Mouse (Mus musculus) frontal cortex, adult 2 months (tissue): Measurements from ENCODE around the gene Adamtsl5. TPM values are rescaled to one million over a fixed set of nuclear protein-coding genes. Genes with fewer than 3 reads are reported as not detected.
"Not testable (repeated sequence)": the region's sequence is repeated elsewhere in the genome, so short reads cannot be mapped to it uniquely, and the experiment has no call there.

Experiments used
- DNase-seq, 2 experiments: peaks; one replicate each; pipeline ENCODE4 v3.0.0; 2022; ENCODE audit warnings: low spot score in 1 of 2; ENCODE audit errors: extremely low spot score in 1 of 2
- polyA plus RNA-seq: library from polyadenylated mRNA; depleted of rRNA; stranded (reverse); fragments of >200 nt; gene quantifications from 2 replicates; pipeline ENCODE4 v1.2.3, GENCODE M21; 2012

The Adamtsl5 gene
- polyA plus RNA-seq, 1 experiment = 5.6 TPM

DNA sequence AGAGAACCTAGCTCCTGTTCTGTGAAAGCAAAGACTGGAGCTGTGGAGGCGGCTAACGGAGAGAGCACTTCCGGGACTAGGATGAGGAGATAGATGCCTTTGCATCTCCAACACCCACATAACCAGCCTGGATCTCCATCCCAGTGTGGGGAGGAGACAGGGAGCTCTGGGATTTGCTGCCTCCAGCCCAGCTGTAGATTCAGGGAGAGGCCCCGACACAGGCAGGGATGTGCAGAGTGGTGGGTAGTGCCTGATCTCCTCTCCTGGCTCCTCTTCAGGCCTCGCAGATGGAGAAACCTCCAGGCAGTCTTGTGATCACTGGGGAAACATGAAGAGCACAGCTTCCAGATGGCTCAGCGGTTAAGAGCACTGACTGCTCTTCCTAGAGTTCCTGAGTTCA, 24.5 kb upstream of the Adamtsl5 start:
- DNase-seq = no peak

DNA sequence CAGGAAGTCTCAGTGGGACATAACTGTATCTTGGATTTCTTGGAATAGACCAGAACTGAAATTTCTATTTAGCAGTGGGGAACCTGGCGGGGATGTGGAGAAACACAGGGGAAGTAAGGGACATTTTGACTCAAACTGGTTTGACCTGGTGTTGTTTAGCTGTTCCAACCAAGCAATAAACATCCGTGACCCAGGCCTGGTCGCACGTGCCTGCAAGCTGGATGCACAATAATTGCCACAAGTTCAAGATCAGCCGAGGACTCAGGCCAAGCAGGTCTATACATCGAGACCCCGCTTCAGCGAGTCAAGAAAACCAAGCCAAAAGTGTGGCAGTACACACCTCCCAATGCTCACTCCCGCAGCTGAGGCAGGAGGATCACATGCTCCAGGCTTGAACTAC, 23.8 kb upstream of the Adamtsl5 start:
- no peak for DNase-seq

DNA sequence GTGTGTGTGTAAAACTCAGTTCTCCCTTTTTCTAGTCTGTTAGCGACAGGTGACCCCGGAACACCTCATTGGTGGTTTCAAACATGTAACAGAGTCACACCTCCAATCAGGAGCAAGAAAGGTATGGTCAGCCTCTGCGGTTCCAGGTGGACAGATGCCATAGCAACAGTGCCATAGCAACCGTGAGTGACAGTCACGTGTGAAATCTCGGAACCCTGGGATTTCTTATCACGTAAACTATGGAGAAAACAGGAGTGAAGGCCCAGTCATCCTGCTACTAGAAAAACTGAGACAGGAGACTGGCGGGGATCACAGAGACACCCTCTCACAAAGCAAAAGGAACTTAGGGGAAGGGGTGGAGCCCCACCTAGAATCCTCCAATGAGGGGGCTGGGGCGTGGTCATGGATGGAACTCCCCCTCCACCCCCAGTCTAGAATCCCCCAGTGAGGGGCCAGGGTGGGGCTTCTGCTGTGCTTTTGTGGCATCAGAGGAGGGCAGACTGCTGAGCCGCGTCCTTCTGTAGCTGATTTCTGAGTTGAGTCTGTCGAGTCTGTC, 23.3 kb upstream of the Adamtsl5 start:
- no peak for DNase-seq

DNA sequence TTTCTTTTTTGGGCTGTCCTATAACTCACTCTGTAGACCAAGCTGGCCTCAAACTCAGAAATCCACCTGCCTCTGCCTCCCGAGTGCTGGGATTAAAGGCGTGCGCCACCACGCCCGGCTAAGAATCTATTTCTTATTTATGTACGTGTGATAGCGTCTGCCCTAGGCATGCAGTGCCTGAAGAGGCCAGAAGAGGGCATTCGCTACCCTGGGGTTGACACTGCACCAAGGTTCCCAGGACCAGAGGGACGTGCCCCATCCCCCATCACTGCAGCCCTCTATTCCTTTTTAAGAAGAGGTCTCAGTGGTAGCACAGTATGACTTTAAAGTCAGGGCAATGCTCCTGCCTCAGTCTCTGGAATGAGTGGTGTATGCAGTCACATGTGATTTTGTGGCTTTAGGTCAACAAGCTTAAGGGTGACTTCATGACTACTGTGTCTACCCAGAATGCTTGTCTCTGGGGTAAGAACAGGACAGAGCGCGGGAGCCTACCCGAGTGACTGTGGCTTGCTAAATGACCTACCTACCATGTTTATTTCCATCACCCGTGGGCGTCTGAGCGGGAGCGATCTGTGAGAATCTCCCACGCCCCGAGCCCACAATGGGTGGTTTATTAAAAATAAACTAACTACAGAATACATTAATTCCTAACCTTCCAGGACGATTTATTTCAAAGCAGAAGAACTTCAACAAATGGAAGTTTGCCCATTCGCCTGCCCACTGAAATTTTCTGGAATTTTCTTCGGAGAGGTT, 22.0 kb upstream of the Adamtsl5 start:
- DNase-seq = peak in 1 of 2 experiments; percentile 70

DNA sequence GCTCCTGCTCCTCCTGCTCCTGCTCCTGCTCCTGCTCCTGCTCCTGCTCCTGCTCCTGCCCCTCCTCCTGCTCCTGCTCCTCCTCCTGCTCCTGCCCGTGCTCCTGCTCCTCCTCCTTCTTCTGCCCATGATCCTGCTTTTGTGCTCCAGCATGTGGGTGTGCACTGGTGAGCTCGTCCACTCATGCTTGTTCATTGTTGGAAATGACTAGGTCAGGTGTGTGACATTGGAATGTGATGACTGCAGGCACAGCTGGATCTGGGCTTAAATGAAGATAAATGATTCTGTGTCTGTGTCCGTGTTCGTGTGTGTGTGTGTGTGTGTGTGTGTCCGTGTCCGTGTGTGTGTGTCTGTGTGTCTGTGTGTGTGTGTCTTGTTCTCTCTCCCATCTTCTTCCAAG, 20.2 kb upstream of the Adamtsl5 start:
- DNase-seq = no peak

DNA sequence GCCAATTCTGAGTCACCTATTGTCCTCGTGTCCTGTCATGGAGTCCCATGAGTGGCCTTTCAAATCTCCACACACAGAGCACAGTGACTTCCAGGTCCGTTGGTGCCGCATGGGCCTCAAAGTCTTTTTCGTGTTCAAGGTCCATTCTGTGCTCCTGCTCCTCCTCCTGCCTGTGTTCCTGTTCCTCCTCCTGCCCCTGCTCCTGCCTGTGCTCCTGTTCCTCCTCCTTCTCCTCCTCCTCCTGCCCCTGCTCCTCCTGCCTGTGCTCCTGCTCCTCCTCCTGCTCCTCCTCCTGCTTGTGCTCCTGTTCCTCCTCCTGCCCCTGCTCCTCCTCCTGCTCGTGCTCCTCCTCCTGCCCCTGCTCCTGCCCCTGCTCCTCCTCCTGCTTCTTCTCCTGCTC, 19.7 kb upstream of the Adamtsl5 start:
- DNase-seq = no peak

DNA sequence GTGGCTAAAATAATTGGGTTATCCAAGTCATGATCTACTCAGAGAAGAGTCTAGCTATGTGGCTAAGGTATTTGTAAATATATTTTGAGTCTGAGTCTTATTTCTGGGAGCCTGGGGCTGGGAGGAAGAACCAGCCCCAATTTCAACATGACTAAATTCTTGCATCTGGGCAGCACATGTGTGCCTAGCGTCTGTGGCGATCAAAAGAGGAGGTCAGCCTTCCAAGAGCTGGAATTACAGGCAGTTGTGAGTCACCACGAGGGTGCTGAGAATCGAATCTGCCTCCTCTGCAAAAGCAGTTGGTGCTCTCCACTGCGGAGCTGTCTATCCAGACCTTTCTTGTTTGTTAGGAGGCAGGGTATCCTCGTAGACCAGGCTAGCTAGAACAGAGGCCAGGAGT, 17.5 kb upstream of the Adamtsl5 start:
- no peak for DNase-seq

DNA sequence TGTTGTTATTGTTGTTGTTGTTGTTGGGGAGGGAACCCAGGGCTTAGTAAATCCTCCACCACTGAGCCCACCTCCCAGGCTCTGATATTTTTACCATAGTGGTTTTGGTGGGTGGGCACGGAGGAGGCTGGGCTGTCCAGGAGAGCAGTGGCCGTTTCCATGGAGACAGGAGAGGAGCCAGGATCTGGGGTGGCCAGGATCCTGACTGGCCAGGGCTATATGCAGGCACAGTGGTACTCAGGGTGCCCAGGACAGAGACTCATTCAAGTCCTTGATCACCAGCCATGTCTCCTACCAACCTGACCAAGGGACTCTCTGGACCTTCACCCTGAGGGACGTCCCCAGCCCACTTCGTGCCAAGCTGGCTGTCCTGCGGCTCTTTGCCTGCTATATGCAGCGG, 15.5 kb upstream of the Adamtsl5 start:
- no peak for DNase-seq

DNA sequence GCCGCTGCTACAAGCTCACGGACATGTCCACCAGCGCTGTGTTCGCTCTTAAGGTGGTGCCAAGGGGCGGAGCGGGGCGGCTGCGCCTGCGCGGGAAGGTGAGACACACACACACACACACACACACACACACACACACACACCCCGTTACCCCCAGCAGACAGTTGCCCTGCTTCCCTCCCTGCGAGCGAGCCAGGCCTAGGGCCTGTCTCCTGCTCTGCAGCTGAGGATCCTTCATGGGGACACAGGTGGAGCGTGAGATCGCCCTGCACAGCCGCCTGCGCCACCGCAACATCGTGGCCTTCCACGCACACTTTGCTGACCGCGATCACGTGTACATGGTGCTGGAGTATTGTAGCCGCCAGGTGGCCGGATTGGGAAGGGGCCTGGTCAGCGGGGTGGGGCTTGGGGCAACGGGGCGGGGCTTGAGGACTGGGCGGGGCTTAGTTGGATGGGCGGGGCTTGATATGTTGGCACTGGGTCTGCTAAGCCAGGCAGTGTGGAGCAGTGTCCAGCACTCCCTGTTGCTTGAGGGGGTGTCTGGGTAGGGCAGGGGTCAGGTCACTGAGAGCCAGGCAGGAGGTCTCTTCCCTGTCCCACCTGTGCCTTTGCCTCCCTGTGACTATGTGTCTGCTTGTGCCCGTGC, 9.9 kb upstream of the Adamtsl5 start:
- DNase-seq = no peak

GRCm38 (mm10) chr10:80357336-80357735, 9.1 kb upstream of the Adamtsl5 start:
- DNase-seq = no peak

- DNase-seq = no peak
These were observed 8.5 kb upstream of the Adamtsl5 start for GRCm38 (mm10) chr10:80356737-80357136.

DNA sequence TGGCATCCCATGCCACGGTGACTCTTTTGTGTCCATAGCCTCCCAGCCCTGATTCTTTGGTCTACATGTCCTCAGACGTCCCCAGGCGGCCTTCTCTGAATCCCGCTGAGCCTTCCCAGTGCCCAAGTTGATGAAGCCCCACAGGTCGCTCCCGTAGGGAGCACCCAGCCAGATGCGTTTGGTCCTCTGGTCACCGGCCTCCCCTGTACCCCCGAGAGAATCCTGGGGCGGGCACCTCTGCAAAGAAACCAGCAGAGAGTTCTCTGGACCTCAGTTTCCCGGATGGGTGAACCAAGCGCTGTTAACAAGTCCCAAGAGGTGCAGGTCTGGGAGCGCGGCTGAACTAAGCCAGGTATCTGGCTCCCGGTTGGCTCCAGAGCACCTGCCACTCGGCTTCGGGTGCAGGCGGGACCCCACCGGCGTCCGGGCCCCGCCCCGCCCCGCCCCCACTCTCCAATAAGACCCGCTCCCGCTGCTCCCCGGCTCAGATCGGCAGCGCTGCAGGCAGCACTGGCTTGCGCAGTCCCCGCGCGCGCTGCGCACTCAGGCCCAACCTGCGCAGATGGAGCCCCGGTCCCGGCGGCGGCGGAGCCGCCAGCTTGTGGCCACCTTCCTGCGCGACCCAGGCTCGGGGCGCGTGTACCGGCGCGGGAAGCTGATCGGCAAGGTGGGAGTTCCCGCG, 7.9 kb upstream of the Adamtsl5 start, which contains the start of gene Plk5:
Gene Plk5 (plus strand): TSS at position 459 of the 682 bp plus-strand sequence.
- no peak for DNase-seq

DNA sequence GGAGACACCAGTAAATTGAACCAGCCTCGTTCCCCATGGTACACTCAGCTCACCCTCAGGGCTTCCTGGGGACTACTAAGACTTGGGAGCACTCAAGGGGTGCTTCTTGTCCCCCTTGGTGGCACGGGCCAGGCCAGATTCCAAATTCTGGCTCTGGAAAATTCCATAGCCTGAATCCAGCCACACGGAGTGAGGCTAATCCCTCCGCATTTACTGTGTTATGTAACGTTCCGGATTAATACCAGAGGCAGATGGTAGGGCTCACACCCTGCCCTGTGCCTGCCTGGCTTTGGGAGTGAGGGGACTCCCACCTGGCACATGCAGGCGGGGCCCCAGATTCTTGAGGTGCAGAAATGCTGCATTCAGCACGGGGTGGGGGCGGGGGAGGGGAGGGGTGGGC, 7.2 kb upstream of the Adamtsl5 start:
- no peak for DNase-seq

DNA sequence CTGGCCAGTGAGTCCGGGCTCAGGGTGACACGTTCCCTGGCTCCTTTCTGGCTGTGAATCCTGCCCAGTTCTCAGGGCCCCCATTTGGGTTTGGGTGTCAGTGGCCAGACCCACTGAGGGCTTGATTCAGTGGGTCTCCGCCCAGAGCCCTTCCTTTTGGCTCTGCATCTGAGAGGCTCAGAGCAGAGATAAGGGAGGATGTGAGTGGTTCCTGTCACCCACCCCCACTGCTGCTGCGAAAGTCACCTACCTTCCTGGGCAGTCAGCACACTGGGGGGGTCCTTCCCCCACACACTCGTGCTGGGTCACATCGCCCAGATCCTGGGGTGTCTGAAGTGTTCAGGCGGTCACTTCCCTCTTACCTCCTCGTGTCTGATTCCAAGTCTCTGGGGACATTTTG, 4.5 kb upstream of the Adamtsl5 start:
- no peak for DNase-seq

DNA sequence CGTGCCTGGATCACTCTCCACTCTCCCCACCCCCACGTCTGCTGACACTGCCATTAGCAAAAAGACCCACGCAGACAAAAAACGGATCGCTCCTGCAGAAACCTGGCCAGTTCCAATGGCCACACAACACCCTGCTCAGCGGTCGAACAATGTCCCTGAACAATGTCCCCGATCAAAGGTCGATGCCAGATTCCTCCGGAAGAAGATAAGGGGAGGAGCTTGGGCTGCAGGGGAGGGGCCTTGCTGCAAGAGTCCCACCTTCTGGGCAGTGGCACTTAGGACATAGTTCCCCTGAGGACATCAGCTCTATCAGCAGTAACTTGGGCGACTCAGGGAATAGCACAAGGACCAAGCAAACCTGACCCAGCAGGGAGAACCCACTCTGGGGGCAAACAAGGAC, 3.7 kb upstream of the Adamtsl5 start:
- DNase-seq = no peak

DNA sequence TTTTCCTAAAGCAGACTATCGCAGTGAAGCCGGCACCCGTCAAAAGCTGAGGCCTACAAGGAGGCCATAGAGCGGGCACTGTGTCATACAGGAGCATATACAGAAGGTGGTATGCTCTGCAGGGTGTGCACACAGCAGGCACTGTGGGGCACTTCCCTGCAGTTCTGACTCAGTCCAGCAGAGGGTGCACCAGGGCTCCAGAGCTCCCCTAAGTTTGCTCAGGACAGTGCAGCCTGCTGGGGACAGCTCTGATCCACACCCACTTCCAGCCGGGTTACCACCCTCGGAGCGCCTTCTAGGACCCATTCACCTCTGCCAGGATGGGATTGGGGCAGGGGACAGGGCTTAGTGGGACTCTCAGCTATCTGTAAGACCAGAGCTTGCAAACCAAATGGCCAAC, 2.1 kb upstream of the Adamtsl5 start:
- peak in 1 of 2 experiments; percentile 93 for DNase-seq

DNA sequence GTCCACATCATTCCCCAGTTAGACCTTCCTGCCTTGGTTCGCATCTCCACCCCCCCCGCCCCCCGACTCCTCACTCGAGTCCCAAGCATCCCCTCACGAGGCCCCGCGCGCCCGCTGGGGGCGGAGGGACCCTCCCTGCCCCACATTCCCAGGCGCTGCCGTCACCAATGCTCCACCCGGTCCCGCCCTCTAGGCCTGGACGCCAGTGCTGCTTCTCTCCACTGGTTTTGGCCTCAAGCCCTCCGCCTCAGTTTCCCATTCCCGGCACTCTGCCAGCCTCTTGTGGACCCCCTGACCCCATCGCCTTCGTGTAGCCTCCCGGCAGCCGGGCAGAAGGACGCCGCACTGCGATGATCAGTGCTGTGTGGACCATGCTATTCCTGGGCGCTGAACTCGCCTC, 769 bp upstream of the Adamtsl5 start:
- no peak for DNase-seq

- no peak for DNase-seq
These were observed 671 bp downstream of the Adamtsl5 start for GRCm38 (mm10) chr10:80347514-80347967.

GRCm38 (mm10) chr10:80345929-80346328, 2.3 kb downstream of the Adamtsl5 start:
- DNase-seq = not testable (repeated sequence)

GRCm38 (mm10) chr10:80345122-80345521, 3.1 kb downstream of the Adamtsl5 start:
- no peak for DNase-seq

GRCm38 (mm10) chr10:80344131-80344661, 4.0 kb downstream of the Adamtsl5 start:
- peak in 1 of 2 experiments; percentile 62 for DNase-seq
